Mouse (Mus musculus) erythroid progenitor cell, adult 5-6 weeks (primary cell): ENCODE measurements around the gene Polr1e. TPM values are rescaled to one million over a fixed set of nuclear protein-coding genes. Genes with fewer than 3 reads are reported as not detected.

ENCODE experiments used
- total RNA-seq, 2 experiments: library from RNA; stranded (forward) in 1 of 2; stranded (reverse) in 1 of 2; fragments of 150-400 nt in 1 of 2; fragments of 186-747, 209-891 nt in 1 of 2; gene quantifications; 2 replicates each; pipeline versions ENCODE4 v1.2.3 to v1.2.4; 2015 to 2017; ENCODE audit warnings: low replicate concordance in 2 of 2

Gene Polr1e
- total RNA-seq, 2 experiments from 2014 or later, result 12.1 to 12.6 TPM

Other genes with a start within 250 kb of the Polr1e start
- 2.5 TPM in 1 of 2 replicates, not detected in the other for gene Grhpr, start 37.2 kb upstream of the Polr1e start, total RNA-seq (2015; ENCODE audit: low replicate concordance)
- gene Grhpr, start 37.2 kb upstream of the Polr1e start, total RNA-seq (2017; ENCODE audit: low replicate concordance), result 3.2 and 14.9 TPM in 2 replicates
- gene Zbtb5, start 6.2 kb upstream of the Polr1e start, total RNA-seq (2015; ENCODE audit: low replicate concordance), result 8.3 and 15.5 TPM in 2 replicates
- gene Zbtb5, start 6.2 kb upstream of the Polr1e start, total RNA-seq (2017; ENCODE audit: low replicate concordance), result 9.3 and 20.2 TPM in 2 replicates
- 6.1 and 9.6 TPM in 2 replicates for gene Fbxo10, start 66.0 kb downstream of the Polr1e start, total RNA-seq (2015; ENCODE audit: low replicate concordance)
- gene Fbxo10, start 66.0 kb downstream of the Polr1e start, total RNA-seq (2017; ENCODE audit: low replicate concordance), result 8.0 and 14.8 TPM in 2 replicates
- gene Tomm5, start 89.5 kb downstream of the Polr1e start, total RNA-seq (2015; ENCODE audit: low replicate concordance), result 9.0 and 70.4 TPM in 2 replicates
- gene Tomm5, start 89.5 kb downstream of the Polr1e start, total RNA-seq (2017; ENCODE audit: low replicate concordance), result 32.3 and 52.8 TPM in 2 replicates
- not detected in 2 replicates for gene Frmpd1, start 166.3 kb downstream of the Polr1e start, total RNA-seq (2015; ENCODE audit: low replicate concordance)
- not detected in 2 replicates for gene Frmpd1, start 166.3 kb downstream of the Polr1e start, total RNA-seq (2017; ENCODE audit: low replicate concordance)